Mouse (Mus musculus): ENCODE measurements around the gene Sik2. TPM values are rescaled to one million over a fixed set of nuclear protein-coding genes. Genes with fewer than 3 reads are reported as not detected.

Gene Sik2
- 39.1 TPM for total RNA-seq (2023)

GRCm38 (mm10) chr9:51008841-51009655 lies at the start of gene Sik2:
TSS of gene Sik2 (minus strand) at chr9:51009073.

GRCm38 (mm10) chr9:50845081-50845480 lies 163.8 kb downstream of the Sik2 start, which contains the start of gene Ppp2r1b:
TSS of gene Ppp2r1b (plus strand) at chr9:50845301.

Other genes starting within 250 kb of the Sik2 start
- gene Fdxacb1, start 240.8 kb downstream of the Sik2 start, total RNA-seq (2023), result 5.1 TPM
- gene Alg9, start 234.1 kb downstream of the Sik2 start, total RNA-seq (2023), result 15.9 TPM
- gene 1110032A03Rik, start 233.6 kb downstream of the Sik2 start, total RNA-seq (2023), result 14.8 TPM
- gene Ppp2r1b, start 163.8 kb downstream of the Sik2 start, total RNA-seq (2023), result 64.2 TPM
- not detected for gene Btg4, start 51.8 kb upstream of the Sik2 start, total RNA-seq (2023)
- gene Layn, start 68.0 kb upstream of the Sik2 start, total RNA-seq (2023), result not detected
- not detected for gene 4833427G06Rik, start 93.0 kb upstream of the Sik2 start, total RNA-seq (2023)
- not detected for gene Gm32742, start 156.4 kb upstream of the Sik2 start, total RNA-seq (2023)
- 19.6 TPM for gene Pou2af1, start 204.6 kb upstream of the Sik2 start, total RNA-seq (2023)